Mouse (Mus musculus): ENCODE data around the gene Nr2f1. TPM values are rescaled to one million over a fixed set of nuclear protein-coding genes. Genes with fewer than 3 reads are reported as not detected.
"Not testable (repeated sequence)": the region's sequence is repeated elsewhere in the genome, so short reads cannot be mapped to it uniquely, and the experiment has no call there.

Gene Nr2f1
- 15.6 and 19.4 TPM in 2 replicates for polyA plus RNA-seq (2012; rRNA removed)

GRCm38 (mm10) chr13:78199642-78200160, at the start of gene Nr2f1:
Gene Nr2f1, minus strand, starts transcription at chr13:78199757.
- no peak for DNase-seq (ENCODE audit: low spot score)

GRCm38 (mm10) chr13:78221680-78222079, 22.1 kb upstream of the Nr2f1 start:
- no peak for DNase-seq (ENCODE audit: low spot score)

- DNase-seq (ENCODE audit: low spot score) = not testable (repeated sequence)
Measured at GRCm38 (mm10) chr13:78220238-78220637, 20.7 kb upstream of the Nr2f1 start.

GRCm38 (mm10) chr13:78215223-78215622, 15.7 kb upstream of the Nr2f1 start:
- no peak for DNase-seq (ENCODE audit: low spot score)

- no peak for DNase-seq (ENCODE audit: low spot score)
Measured at GRCm38 (mm10) chr13:78213155-78213554, 13.6 kb upstream of the Nr2f1 start.

GRCm38 (mm10) chr13:78212111-78212510, 12.6 kb upstream of the Nr2f1 start:
- no peak for DNase-seq (ENCODE audit: low spot score)

- no peak for DNase-seq (ENCODE audit: low spot score)
Measured at GRCm38 (mm10) chr13:78211231-78212010, 11.9 kb upstream of the Nr2f1 start.

GRCm38 (mm10) chr13:78210748-78211089, 11.2 kb upstream of the Nr2f1 start:
- no peak for DNase-seq (ENCODE audit: low spot score)

- DNase-seq (ENCODE audit: low spot score) = no peak
Measured at GRCm38 (mm10) chr13:78210029-78210747, 10.6 kb upstream of the Nr2f1 start.

GRCm38 (mm10) chr13:78209611-78210028, 10.1 kb upstream of the Nr2f1 start:
- no peak for DNase-seq (ENCODE audit: low spot score)

- no peak for DNase-seq (ENCODE audit: low spot score)
Measured at GRCm38 (mm10) chr13:78208689-78209410, 9.3 kb upstream of the Nr2f1 start.

- DNase-seq (ENCODE audit: low spot score) = no peak
Measured at GRCm38 (mm10) chr13:78207796-78208645, 8.5 kb upstream of the Nr2f1 start.

- DNase-seq (ENCODE audit: low spot score) = no peak
Measured at GRCm38 (mm10) chr13:78206891-78207430, 7.4 kb upstream of the Nr2f1 start.

GRCm38 (mm10) chr13:78205426-78205825, 5.9 kb upstream of the Nr2f1 start:
- DNase-seq (ENCODE audit: low spot score) = no peak

- no peak for DNase-seq (ENCODE audit: low spot score)
Measured at GRCm38 (mm10) chr13:78203348-78204061, 3.9 kb upstream of the Nr2f1 start.

- DNase-seq (ENCODE audit: low spot score) = no peak
Measured at GRCm38 (mm10) chr13:78202574-78203347, 3.2 kb upstream of the Nr2f1 start.

- no peak for DNase-seq (ENCODE audit: low spot score)
Measured at GRCm38 (mm10) chr13:78201871-78202565, 2.5 kb upstream of the Nr2f1 start.

GRCm38 (mm10) chr13:78200991-78201870, 1.7 kb upstream of the Nr2f1 start:
- DNase-seq (ENCODE audit: low spot score) = peak; percentile 66

Data from urinary bladder, adult 2 months (tissue).